Mouse (Mus musculus): ENCODE results near the gene Babam2. TPM values are rescaled to one million over a fixed set of nuclear protein-coding genes. Genes with fewer than 3 reads are reported as not detected.

Gene Babam2
- total RNA-seq, 1 experiment: 33.9 TPM

DNA sequence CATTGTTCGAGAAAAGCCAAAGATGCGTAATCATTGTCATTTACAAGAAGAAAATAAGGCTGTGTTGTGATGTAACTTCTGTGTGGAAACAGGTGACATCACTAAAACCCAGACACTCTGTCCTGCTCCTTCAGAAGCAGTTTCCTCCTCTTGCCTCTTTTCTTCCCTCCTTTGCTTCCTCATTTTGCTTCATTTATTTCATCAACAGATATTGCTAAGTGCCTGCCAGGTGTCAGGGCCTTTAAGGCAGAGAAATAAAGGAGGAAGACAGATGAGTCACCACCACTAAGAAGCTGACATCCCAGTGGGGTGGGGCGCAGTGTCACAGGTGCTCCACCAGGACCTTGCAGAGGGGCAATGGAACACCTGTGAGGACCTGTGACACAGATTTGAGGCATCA lies 258.9 kb downstream of the Babam2 start:
- no peaks in the 10 kb centered on the region for H3K9me3 ChIP-seq (ENCODE audit: control insufficient read depth, insufficient read depth, low read depth, low read length)
- no peaks in the 10 kb centered on the region for H3K36me3 ChIP-seq (ENCODE audit: control insufficient read depth, insufficient read depth, low read length, poor library complexity, severe bottlenecking)
- no peak overlapping the region for H3K27ac ChIP-seq (ENCODE audit: insufficient read depth, low read depth, low read length, poor library complexity, severe bottlenecking)
- in situ Hi-C loops (cut with MboI; ENCODE audit: low sequenced_read_pairs in 2 of 2, unreplicated experiment in 2 of 2): no loop called here
- no peaks in the 10 kb centered on the region for H3K4me1 ChIP-seq (ENCODE audit: control insufficient read depth in 2 of 2, insufficient read depth in 2 of 2, low read length in 2 of 2, poor library complexity in 1 of 2)
- TF ChIP-seq ZNF384 (IDR thresholded peaks at IDR 0.05; ENCODE audit: low read depth, low read length) (no peak), HCFC1 (IDR thresholded peaks at IDR 0.05; ENCODE audit: borderline replicate concordance, insufficient read depth, low read length) (no peak), CHD2 (IDR thresholded peaks at IDR 0.05; ENCODE audit: low read depth, low read length) (no peak), ZC3H11A (IDR thresholded peaks at IDR 0.05; ENCODE audit: borderline replicate concordance, low read depth, low read length) (no peak), MAFK (IDR thresholded peaks at IDR 0.05; ENCODE audit: insufficient read depth, low read depth, low read length) (no peak)
- no peak overlapping the region for H3K4me3 ChIP-seq (ENCODE audit: insufficient read depth in 1 of 2, low read depth in 1 of 2, low read length in 2 of 2, poor library complexity in 1 of 2, severe bottlenecking in 1 of 2)
- no peak for DNase-seq (ENCODE audit: low read depth, low spot score)
- no peak overlapping the region for H3K9ac ChIP-seq (ENCODE audit: insufficient read depth, low read depth, low read length, poor library complexity, severe bottlenecking)

GRCm38 (mm10) chr5:31959886-31960285 lies 262.4 kb downstream of the Babam2 start:
- Histone ChIP-seq H3K9ac (ENCODE audit: insufficient read depth, low read depth, low read length, poor library complexity, severe bottlenecking) (no peak overlapping the region), H3K36me3 (ENCODE audit: control insufficient read depth, insufficient read depth, low read length, poor library complexity, severe bottlenecking) (no peaks in the 10 kb centered on the region), H3K9me3 (ENCODE audit: control insufficient read depth, insufficient read depth, low read depth, low read length) (no peaks in the 10 kb centered on the region), H3K27ac (ENCODE audit: insufficient read depth, low read depth, low read length, poor library complexity, severe bottlenecking) (no peak overlapping the region), H3K4me3 (ENCODE audit: insufficient read depth in 1 of 2, low read depth in 1 of 2, low read length in 2 of 2, poor library complexity in 1 of 2, severe bottlenecking in 1 of 2) (no peak overlapping the region), H3K4me1 (ENCODE audit: control insufficient read depth in 2 of 2, insufficient read depth in 2 of 2, low read length in 2 of 2, poor library complexity in 1 of 2) (no peaks in the 10 kb centered on the region)
- in situ Hi-C loops (cut with MboI; ENCODE audit: low sequenced_read_pairs in 2 of 2, unreplicated experiment in 2 of 2): no loop called here
- DNase-seq (ENCODE audit: low read depth, low spot score): no peak
- TF ChIP-seq ZC3H11A (IDR thresholded peaks at IDR 0.05; ENCODE audit: borderline replicate concordance, low read depth, low read length) (no peak), HCFC1 (IDR thresholded peaks at IDR 0.05; ENCODE audit: borderline replicate concordance, insufficient read depth, low read length) (no peak), ZNF384 (IDR thresholded peaks at IDR 0.05; ENCODE audit: low read depth, low read length) (no peak), CHD2 (IDR thresholded peaks at IDR 0.05; ENCODE audit: low read depth, low read length) (no peak), MAFK (IDR thresholded peaks at IDR 0.05; ENCODE audit: insufficient read depth, low read depth, low read length) (no peak)

GRCm38 (mm10) chr5:31961423-31961822 lies 263.9 kb downstream of the Babam2 start:
- no peaks in the 10 kb centered on the region for H3K36me3 ChIP-seq (ENCODE audit: control insufficient read depth, insufficient read depth, low read length, poor library complexity, severe bottlenecking)
- DNase-seq (ENCODE audit: low read depth, low spot score): no peak
- H3K9me3 ChIP-seq (ENCODE audit: control insufficient read depth, insufficient read depth, low read depth, low read length): no peaks in the 10 kb centered on the region
- no peak overlapping the region for H3K4me3 ChIP-seq (ENCODE audit: insufficient read depth in 1 of 2, low read depth in 1 of 2, low read length in 2 of 2, poor library complexity in 1 of 2, severe bottlenecking in 1 of 2)
- H3K4me1 ChIP-seq (ENCODE audit: control insufficient read depth in 2 of 2, insufficient read depth in 2 of 2, low read length in 2 of 2, poor library complexity in 1 of 2): no peaks in the 10 kb centered on the region
- no peak for TF ChIP-seq HCFC1 (IDR thresholded peaks at IDR 0.05; ENCODE audit: borderline replicate concordance, insufficient read depth, low read length)
- TF ChIP-seq ZNF384 (IDR thresholded peaks at IDR 0.05; ENCODE audit: low read depth, low read length): no peak
- TF ChIP-seq MAFK (IDR thresholded peaks at IDR 0.05; ENCODE audit: insufficient read depth, low read depth, low read length): no peak
- TF ChIP-seq ZC3H11A (IDR thresholded peaks at IDR 0.05; ENCODE audit: borderline replicate concordance, low read depth, low read length): no peak
- no peak for TF ChIP-seq CHD2 (IDR thresholded peaks at IDR 0.05; ENCODE audit: low read depth, low read length)
- no peak overlapping the region for H3K9ac ChIP-seq (ENCODE audit: insufficient read depth, low read depth, low read length, poor library complexity, severe bottlenecking)
- in situ Hi-C loops (cut with MboI; ENCODE audit: low sequenced_read_pairs in 2 of 2, unreplicated experiment in 2 of 2): no loop called here
- no peak overlapping the region for H3K27ac ChIP-seq (ENCODE audit: insufficient read depth, low read depth, low read length, poor library complexity, severe bottlenecking)

DNA sequence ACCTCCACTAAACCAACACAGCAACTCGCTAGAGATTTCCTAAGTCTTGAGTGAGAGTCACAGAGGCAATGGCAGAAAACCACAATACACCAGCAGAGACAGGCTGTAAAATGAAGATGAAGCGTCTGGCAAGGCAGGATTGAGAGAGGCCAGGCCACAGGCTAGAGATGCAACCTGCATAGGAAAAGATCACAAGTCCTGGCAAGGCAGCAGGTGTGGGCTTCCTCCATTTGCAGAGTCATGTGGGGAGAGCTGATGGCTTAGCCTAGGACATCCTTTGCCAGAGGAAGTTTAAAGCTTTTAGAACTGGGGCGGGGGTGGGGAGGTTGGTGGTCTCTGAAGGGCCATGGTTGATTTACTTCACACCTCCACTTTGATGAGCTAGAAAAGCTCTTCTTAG lies 264.9 kb downstream of the Babam2 start:
- no peaks in the 10 kb centered on the region for H3K9me3 ChIP-seq (ENCODE audit: control insufficient read depth, insufficient read depth, low read depth, low read length)

GRCm38 (mm10) chr5:31963352-31963751 lies 265.9 kb downstream of the Babam2 start:
- DNase-seq (ENCODE audit: low read depth, low spot score): no peak
- H3K4me3 ChIP-seq (ENCODE audit: insufficient read depth in 1 of 2, low read depth in 1 of 2, low read length in 2 of 2, poor library complexity in 1 of 2, severe bottlenecking in 1 of 2): no peak overlapping the region
- H3K4me1 ChIP-seq (ENCODE audit: control insufficient read depth in 2 of 2, insufficient read depth in 2 of 2, low read length in 2 of 2, poor library complexity in 1 of 2): no peaks in the 10 kb centered on the region
- H3K9ac ChIP-seq (ENCODE audit: insufficient read depth, low read depth, low read length, poor library complexity, severe bottlenecking): no peak overlapping the region
- H3K9me3 ChIP-seq (ENCODE audit: control insufficient read depth, insufficient read depth, low read depth, low read length): no peaks in the 10 kb centered on the region
- in situ Hi-C loops (cut with MboI; ENCODE audit: low sequenced_read_pairs in 2 of 2, unreplicated experiment in 2 of 2): no loop called here
- H3K36me3 ChIP-seq (ENCODE audit: control insufficient read depth, insufficient read depth, low read length, poor library complexity, severe bottlenecking): no peaks in the 10 kb centered on the region
- no peak overlapping the region for H3K27ac ChIP-seq (ENCODE audit: insufficient read depth, low read depth, low read length, poor library complexity, severe bottlenecking)
- no peak for TF ChIP-seq ZC3H11A (IDR thresholded peaks at IDR 0.05; ENCODE audit: borderline replicate concordance, low read depth, low read length)
- TF ChIP-seq CHD2 (IDR thresholded peaks at IDR 0.05; ENCODE audit: low read depth, low read length): no peak
- TF ChIP-seq ZNF384 (IDR thresholded peaks at IDR 0.05; ENCODE audit: low read depth, low read length): no peak
- TF ChIP-seq MAFK (IDR thresholded peaks at IDR 0.05; ENCODE audit: insufficient read depth, low read depth, low read length): no peak
- no peak for TF ChIP-seq HCFC1 (IDR thresholded peaks at IDR 0.05; ENCODE audit: borderline replicate concordance, insufficient read depth, low read length)

More for the DNA sequence above, 264.9 kb downstream of the Babam2 start:
- Histone ChIP-seq H3K9ac (ENCODE audit: insufficient read depth, low read depth, low read length, poor library complexity, severe bottlenecking) (no peak overlapping the region), H3K4me1 (ENCODE audit: control insufficient read depth in 2 of 2, insufficient read depth in 2 of 2, low read length in 2 of 2, poor library complexity in 1 of 2) (no peaks in the 10 kb centered on the region), H3K36me3 (ENCODE audit: control insufficient read depth, insufficient read depth, low read length, poor library complexity, severe bottlenecking) (no peaks in the 10 kb centered on the region), H3K27ac (ENCODE audit: insufficient read depth, low read depth, low read length, poor library complexity, severe bottlenecking) (no peak overlapping the region), H3K4me3 (ENCODE audit: insufficient read depth in 1 of 2, low read depth in 1 of 2, low read length in 2 of 2, poor library complexity in 1 of 2, severe bottlenecking in 1 of 2) (no peak overlapping the region)
- DNase-seq (ENCODE audit: low read depth, low spot score): no peak
- no peak for TF ChIP-seq CHD2 (IDR thresholded peaks at IDR 0.05; ENCODE audit: low read depth, low read length)
- no peak for TF ChIP-seq ZNF384 (IDR thresholded peaks at IDR 0.05; ENCODE audit: low read depth, low read length)
- no peak for TF ChIP-seq MAFK (IDR thresholded peaks at IDR 0.05; ENCODE audit: insufficient read depth, low read depth, low read length)
- no peak for TF ChIP-seq ZC3H11A (IDR thresholded peaks at IDR 0.05; ENCODE audit: borderline replicate concordance, low read depth, low read length)
- TF ChIP-seq HCFC1 (IDR thresholded peaks at IDR 0.05; ENCODE audit: borderline replicate concordance, insufficient read depth, low read length): no peak
- in situ Hi-C loops (cut with MboI; ENCODE audit: low sequenced_read_pairs in 2 of 2, unreplicated experiment in 2 of 2): no loop called here

All from ES-E14 (cell line).